Mouse (Mus musculus) neural tube, embryonic 12.5 days (tissue): ENCODE measurements around the gene Ptpn3. TPM values are rescaled to one million over a fixed set of nuclear protein-coding genes. Genes with fewer than 3 reads are reported as not detected.

Source experiments
- ATAC-seq: fragments of 200-750 bp; cut with Nextera tagmentation; 2 replicates; pipeline ENCODE4 v1.8.0; 2017; ENCODE audit warnings: low read depth, mild to moderate bottlenecking, moderate TSS enrichment, moderate library complexity; ENCODE audit not compliant: low FRiP score
- H3K27ac ChIP-seq: fragments of 300-500 bp; sonication (generic); 2 replicates; pipeline ENCODE4 v1.5.1; 2016
- H3K27me3 ChIP-seq: fragments of 300-500 bp; sonication (generic); replicated peaks from 2 replicates; pipeline ENCODE4 v1.6.1; 2016; ENCODE audit warnings: mild to moderate bottlenecking
- H3K36me3 ChIP-seq: fragments of 300-500 bp; sonication (generic); 2 replicates; pipeline ENCODE4 v1.6.1; 2016; ENCODE audit warnings: mild to moderate bottlenecking
- H3K4me1 ChIP-seq: fragments of 300-500 bp; sonication (generic); 2 replicates; pipeline ENCODE4 v1.6.1; 2016
- H3K4me2 ChIP-seq: fragments of 300-500 bp; sonication (generic); replicated peaks from 2 replicates; pipeline ENCODE4 v1.6.1; 2016; ENCODE audit warnings: mild to moderate bottlenecking
- H3K4me3 ChIP-seq: fragments of 300-500 bp; sonication (generic); 2 replicates; pipeline ENCODE4 v1.5.1; 2016
- H3K9ac ChIP-seq: fragments of 300-500 bp; sonication (generic); 2 replicates; pipeline ENCODE4 v1.6.1; 2016; ENCODE audit warnings: mild to moderate bottlenecking
- H3K9me3 ChIP-seq: fragments of 300-500 bp; sonication (generic); 2 replicates; pipeline ENCODE4 v1.6.1; 2016; ENCODE audit warnings: mild to moderate bottlenecking
- WGBS: fragments of 180-500 bp; shearing (Covaris S2); methylation state at CpG from one replicate; pipeline ENCODE4 v1.1.7; 2016; 5-methylcytosine and 5-hydroxymethylcytosine counted together
- polyA plus RNA-seq: library from polyadenylated mRNA; unstranded; fragments of >200 nt; fragmentation: Nextera tagmentation; extraction: Ambion mirVana; gene quantifications from 2 replicates; pipeline ENCODE4 v1.2.1, GENCODE M21; 2016

Gene Ptpn3
- polyA plus RNA-seq, 1 experiment from 2014 or later: 5.8 TPM

DNA sequence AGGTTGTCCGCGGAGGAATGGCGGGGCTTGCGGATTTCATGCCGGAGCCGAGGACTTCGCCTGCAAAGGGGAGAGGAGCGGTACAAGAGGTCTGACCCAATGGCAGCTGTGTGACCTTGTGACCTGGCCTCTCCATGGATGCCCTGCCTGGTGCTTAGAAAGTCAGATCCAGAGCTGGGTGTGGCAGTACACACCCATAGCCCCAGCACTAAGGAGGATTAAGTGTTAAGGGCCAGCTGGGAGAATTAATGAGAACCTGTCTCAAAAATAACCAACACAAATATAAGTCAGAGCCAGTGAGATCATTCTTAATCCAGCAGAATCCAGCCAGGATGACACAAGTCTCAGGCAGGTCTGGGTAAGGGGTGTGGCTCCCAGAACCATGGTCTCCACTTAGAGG, 69.2 kb downstream of the Ptpn3 start:
- 89% methylated on average over 8 of the region's 8 CpGs for WGBS
- Histone ChIP-seq H3K36me3 (no peaks in the 10 kb centered on the region), H3K4me2 (no peak overlapping the region), H3K27ac (no peak overlapping the region), H3K4me1 (no peaks in the 10 kb centered on the region), H3K27me3 (no peaks in the 10 kb centered on the region), H3K9ac (no peak overlapping the region), H3K9me3 (no peaks in the 10 kb centered on the region), H3K4me3 (no peak overlapping the region)
- no peak for ATAC-seq

DNA sequence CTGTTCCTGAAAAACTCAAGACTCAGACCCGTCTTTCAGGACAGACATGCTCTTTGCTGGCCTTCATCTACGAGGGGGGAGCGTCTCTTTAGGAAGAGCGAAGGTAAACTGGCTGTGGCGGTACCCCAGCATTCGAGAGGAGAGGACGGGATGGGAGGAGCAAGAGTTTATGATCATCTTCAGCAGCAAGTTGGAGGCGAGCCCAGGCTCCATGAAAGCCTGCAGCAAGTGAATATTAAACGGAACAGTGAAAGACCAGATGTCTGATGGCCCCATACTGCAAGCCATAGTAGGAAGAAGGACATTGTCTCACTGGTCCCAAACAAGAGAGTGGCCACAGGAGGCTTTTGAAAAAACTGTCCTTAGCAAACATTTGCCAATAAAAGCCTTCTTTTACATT, 70.3 kb downstream of the Ptpn3 start:
- no peak for ATAC-seq

DNA sequence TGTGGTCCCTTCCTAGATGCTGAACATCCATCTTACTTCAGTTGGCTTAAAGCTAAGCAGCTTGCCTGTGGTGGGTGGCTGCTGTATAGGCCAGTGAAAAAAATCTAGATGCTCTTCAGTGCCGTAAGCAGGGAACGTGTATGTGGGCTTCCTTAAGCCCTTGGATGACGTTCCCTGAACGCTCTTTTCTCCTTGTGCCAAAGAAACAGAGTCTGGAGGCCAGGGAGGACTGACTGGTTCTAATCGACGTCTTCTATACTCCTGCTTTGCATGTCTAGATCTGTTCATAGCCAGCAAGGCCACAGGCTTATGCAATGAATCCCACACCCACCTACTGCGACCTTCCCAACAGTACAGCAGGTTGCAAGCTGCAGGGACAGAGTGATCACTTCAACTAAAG, 71.3 kb downstream of the Ptpn3 start:
- no peak overlapping the region for H3K9ac ChIP-seq

More for the DNA sequence above, 70.3 kb downstream of the Ptpn3 start:
- WGBS: 80% methylated on average over 9 of the region's 9 CpGs
- H3K27ac ChIP-seq: no peak overlapping the region
- H3K9me3 ChIP-seq: no peaks in the 10 kb centered on the region
- no peak overlapping the region for H3K4me3 ChIP-seq
- no peak overlapping the region for H3K9ac ChIP-seq
- H3K4me1 ChIP-seq: no peaks in the 10 kb centered on the region
- no peak overlapping the region for H3K4me2 ChIP-seq
- no peaks in the 10 kb centered on the region for H3K27me3 ChIP-seq
- no peaks in the 10 kb centered on the region for H3K36me3 ChIP-seq

DNA sequence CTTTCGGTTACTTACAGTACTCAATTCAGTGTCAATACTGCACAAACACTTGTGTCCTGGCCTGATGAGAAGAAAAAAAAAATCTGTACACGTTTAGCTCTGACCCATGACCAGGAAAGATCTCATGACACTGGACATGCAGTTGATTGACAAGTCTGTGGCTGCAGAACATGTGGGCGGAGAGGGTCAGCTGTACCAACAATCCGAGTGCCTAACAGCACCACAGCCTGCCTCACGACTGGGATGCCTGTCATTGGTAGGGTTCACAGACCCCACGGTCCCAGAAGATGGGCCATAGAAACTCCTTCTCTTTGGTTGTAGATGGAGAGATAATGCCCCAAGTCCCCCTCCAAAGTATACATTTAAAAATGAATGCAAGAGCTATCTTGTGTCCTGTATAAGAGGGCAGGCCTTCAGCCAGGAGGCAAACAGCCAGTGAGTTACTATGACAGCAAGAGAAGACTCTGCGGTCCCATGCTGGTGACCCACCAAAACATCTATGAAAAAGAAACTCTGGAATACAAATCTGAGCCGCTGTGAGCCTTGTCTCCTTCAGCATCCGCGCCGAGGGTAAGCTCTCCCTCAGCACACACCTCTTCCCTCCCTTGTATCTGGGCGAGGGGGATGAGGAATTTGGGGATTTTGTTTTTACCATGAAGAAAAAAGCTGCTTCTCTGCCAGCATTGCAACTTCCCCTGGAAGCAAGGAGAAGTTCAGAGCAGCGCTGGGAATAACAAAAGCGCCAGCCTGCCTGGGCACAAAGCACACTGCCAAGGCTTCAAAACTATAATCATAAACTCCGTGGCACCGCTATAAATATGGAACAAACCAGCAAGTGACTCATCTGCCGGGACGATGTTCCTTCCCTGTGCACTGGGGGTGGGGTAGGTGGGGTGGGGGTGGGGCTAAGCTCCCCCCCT, 72.8 kb downstream of the Ptpn3 start:
- Histone ChIP-seq H3K36me3 (no peaks in the 10 kb centered on the region), H3K9ac (no peak overlapping the region), H3K4me1 (no peaks in the 10 kb centered on the region), H3K27ac (no peak overlapping the region), H3K9me3 (no peaks in the 10 kb centered on the region), H3K4me3 (no peak overlapping the region), H3K4me2 (no peak overlapping the region), H3K27me3 (no peaks in the 10 kb centered on the region)
- ATAC-seq: no peak
- 79% methylated on average over 18 of the region's 18 CpGs for WGBS

More for the DNA sequence above, 71.3 kb downstream of the Ptpn3 start:
- Histone ChIP-seq H3K4me3 (no peak overlapping the region), H3K27ac (no peak overlapping the region), H3K36me3 (no peaks in the 10 kb centered on the region), H3K9me3 (no peaks in the 10 kb centered on the region), H3K4me1 (no peaks in the 10 kb centered on the region), H3K4me2 (no peak overlapping the region), H3K27me3 (no peaks in the 10 kb centered on the region)
- 90% methylated on average over 7 of the region's 7 CpGs for WGBS
- ATAC-seq: no peak

DNA sequence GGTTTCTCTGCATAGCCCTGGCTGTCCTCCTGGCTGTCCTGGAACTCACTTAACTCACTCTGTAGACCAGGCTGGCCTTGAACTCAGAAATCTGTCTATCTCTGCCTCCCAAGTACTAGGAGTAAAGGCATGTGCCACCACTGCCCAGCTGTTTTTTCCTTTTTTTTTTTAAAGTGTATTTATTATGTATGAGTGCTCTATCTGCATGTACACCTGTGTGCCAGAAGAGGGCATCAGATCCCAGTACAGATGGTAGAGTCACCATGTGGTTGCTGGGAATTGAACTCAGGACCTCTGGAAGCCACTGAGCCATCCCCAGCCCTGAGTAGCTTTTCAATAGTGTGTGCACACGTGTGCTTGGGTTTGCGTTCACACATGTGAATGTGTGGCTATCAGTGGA, 76.9 kb downstream of the Ptpn3 start:
- ATAC-seq: no peak
- H3K9me3 ChIP-seq: no peaks in the 10 kb centered on the region
- H3K36me3 ChIP-seq: no peaks in the 10 kb centered on the region
- H3K27me3 ChIP-seq: no peaks in the 10 kb centered on the region
- H3K4me2 ChIP-seq: no peak overlapping the region
- H3K4me3 ChIP-seq: no peak overlapping the region
- WGBS: 94% methylated on average over 2 of the region's 2 CpGs
- H3K27ac ChIP-seq: no peak overlapping the region
- no peak overlapping the region for H3K9ac ChIP-seq
- no peaks in the 10 kb centered on the region for H3K4me1 ChIP-seq

DNA sequence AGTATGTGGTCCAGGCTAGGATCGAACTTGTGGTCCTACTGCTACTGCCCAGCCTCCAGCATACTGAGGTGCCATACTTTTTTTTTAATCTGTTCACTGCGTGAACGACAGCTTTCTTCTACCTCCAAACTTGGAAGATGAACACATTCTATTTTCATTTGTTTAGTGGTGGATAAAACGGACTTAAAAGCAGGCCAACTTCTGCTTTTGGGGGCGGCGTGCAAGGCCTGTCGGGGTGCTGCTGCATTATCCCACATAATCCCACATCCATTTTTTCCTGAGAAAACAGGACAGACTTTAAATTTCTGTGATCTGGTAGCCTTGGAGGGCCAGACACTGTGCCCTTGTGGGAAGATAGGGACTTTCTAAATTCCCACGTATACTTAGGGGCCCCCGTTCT, 83.9 kb downstream of the Ptpn3 start:
- H3K9ac ChIP-seq: no peak overlapping the region
- no peak overlapping the region for H3K4me2 ChIP-seq
- ATAC-seq: no peak
- H3K27me3 ChIP-seq: no peaks in the 10 kb centered on the region
- no peak overlapping the region for H3K27ac ChIP-seq
- H3K36me3 ChIP-seq: no peaks in the 10 kb centered on the region
- 91% methylated on average over 9 of the region's 9 CpGs for WGBS
- no peaks in the 10 kb centered on the region for H3K4me1 ChIP-seq
- H3K9me3 ChIP-seq: no peaks in the 10 kb centered on the region
- no peak overlapping the region for H3K4me3 ChIP-seq

DNA sequence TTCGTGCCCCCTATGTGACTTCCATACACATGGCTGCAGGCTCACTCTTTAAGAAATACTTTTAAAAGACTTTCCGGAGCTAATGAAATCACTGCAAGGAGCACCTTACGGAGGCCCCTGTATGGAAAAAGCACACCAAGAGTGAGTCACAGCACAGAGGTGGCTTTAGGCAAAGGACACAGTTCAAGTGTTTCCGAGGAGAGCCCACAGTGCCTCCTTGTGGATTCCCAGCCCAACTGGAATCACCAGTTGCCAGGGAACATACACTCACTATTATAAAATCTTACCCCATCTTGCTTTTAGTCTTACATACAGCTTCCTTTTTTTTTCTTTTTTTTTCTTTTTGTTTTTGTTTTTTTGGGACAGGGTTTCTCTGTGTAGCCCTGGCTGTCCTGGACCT, 85.1 kb downstream of the Ptpn3 start:
- Histone ChIP-seq H3K9ac (no peak overlapping the region), H3K9me3 (no peaks in the 10 kb centered on the region), H3K36me3 (no peaks in the 10 kb centered on the region), H3K4me1 (no peaks in the 10 kb centered on the region), H3K27ac (no peak overlapping the region), H3K4me3 (no peak overlapping the region), H3K27me3 (no peaks in the 10 kb centered on the region), H3K4me2 (no peak overlapping the region)
- no peak for ATAC-seq
- 94% methylated on average over 4 of the region's 4 CpGs for WGBS

DNA sequence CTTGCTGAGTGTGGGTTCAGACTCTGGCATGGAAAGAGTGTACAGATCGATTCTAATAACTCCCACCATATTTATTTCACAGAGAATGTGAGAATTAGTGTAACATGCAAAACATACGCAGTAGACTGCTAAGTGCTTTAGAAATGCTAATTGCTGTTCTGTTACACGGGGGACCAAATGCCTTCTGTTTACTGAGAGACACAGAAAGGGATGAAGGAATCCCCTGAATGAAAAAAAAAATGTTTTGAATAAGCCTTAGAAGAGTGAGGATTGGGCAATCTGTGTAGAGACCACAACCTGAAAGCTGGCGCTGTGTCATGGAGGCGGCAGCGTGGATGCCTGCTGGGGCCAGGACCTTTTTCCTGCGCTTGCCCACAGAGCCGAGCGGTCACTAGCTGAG, 86.8 kb downstream of the Ptpn3 start:
- H3K27ac ChIP-seq: no peak overlapping the region
- H3K36me3 ChIP-seq: no peaks in the 10 kb centered on the region
- no peak overlapping the region for H3K4me3 ChIP-seq
- no peak overlapping the region for H3K9ac ChIP-seq
- no peak for ATAC-seq
- 85% methylated on average over 9 of the region's 9 CpGs for WGBS
- no peak overlapping the region for H3K4me2 ChIP-seq
- no peaks in the 10 kb centered on the region for H3K4me1 ChIP-seq
- H3K9me3 ChIP-seq: no peaks in the 10 kb centered on the region
- H3K27me3 ChIP-seq: no peaks in the 10 kb centered on the region

DNA sequence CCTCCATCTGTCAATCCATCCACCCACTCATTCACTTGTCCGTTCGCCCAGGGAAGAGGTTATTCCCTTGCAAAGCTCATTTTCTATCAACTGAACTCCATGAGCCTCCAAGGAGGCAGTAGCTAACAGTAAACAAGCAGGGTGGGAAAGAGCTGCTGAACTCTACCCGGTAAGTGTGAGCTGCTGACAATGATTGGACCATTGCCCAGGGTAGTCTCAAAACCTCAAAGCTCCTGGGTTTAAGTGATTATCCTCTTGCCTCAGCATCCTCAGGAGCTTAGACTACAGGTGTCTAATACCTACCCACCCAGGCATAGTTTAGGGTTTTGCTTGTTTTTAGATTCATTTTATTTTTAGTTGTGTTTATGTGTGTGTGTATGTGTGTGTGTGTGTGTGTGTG, 87.5 kb downstream of the Ptpn3 start:
- ATAC-seq: no peak
- Histone ChIP-seq H3K9ac (no peak overlapping the region), H3K4me2 (no peak overlapping the region), H3K4me1 (no peaks in the 10 kb centered on the region), H3K9me3 (no peaks in the 10 kb centered on the region), H3K27ac (no peak overlapping the region), H3K4me3 (no peak overlapping the region), H3K36me3 (no peaks in the 10 kb centered on the region), H3K27me3 (no peaks in the 10 kb centered on the region)
- WGBS: 85% methylated on average over 3 of the region's 3 CpGs

DNA sequence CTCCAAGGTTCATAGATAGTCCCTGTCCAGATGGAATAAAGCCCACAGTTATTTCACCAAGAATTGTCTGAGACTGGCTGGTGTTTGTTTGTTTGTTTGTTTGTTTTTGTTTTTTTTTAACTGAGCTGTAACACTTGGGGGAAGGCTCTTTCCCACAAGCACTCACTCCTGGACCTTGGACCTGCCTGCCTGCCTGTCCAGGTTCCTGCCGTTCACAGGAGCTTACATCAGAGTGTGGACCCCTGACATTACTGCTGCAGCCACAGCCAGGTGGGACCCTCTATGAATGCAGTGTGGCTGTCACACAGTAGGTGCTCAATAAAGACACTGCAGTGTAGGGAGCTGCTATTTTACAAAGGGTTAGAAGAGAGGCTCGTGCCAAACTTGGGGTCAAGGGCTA, 89.9 kb downstream of the Ptpn3 start:
- no peaks in the 10 kb centered on the region for H3K9me3 ChIP-seq
- H3K9ac ChIP-seq: no peak overlapping the region
- H3K4me2 ChIP-seq: no peak overlapping the region
- WGBS: 82% methylated on average over 2 of the region's 2 CpGs
- H3K27me3 ChIP-seq: no peaks in the 10 kb centered on the region
- H3K4me1 ChIP-seq: no peaks in the 10 kb centered on the region
- no peaks in the 10 kb centered on the region for H3K36me3 ChIP-seq
- ATAC-seq: no peak
- no peak overlapping the region for H3K4me3 ChIP-seq
- H3K27ac ChIP-seq: no peak overlapping the region

DNA sequence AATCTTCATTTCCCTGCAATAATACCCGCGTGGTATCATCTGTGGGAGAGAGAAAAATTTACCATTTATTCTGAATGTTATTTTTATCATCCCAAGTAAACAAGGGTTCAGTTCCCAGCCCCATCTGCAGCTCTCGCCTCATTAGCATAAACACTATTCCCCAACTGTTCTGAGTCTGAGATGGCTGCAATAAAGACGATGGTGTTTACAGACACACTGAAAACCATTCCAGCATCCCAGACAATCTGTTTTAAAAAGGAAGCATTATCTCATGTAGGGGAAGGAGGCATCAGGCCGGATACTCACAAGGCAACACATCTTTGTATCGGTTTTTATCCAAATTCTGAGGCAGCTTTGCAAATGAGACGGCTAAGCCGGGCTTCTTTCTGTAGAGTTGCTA, 95.7 kb downstream of the Ptpn3 start:
- no peaks in the 10 kb centered on the region for H3K27me3 ChIP-seq
- no peaks in the 10 kb centered on the region for H3K36me3 ChIP-seq
- no peaks in the 10 kb centered on the region for H3K9me3 ChIP-seq
- H3K27ac ChIP-seq: no peak overlapping the region
- H3K4me3 ChIP-seq: no peak overlapping the region
- H3K9ac ChIP-seq: no peak overlapping the region
- WGBS: 72% methylated on average over 8 of the region's 8 CpGs
- H3K4me2 ChIP-seq: no peak overlapping the region
- ATAC-seq: no peak
- H3K4me1 ChIP-seq: peaks cover 4% of the 10 kb centered on the region

DNA sequence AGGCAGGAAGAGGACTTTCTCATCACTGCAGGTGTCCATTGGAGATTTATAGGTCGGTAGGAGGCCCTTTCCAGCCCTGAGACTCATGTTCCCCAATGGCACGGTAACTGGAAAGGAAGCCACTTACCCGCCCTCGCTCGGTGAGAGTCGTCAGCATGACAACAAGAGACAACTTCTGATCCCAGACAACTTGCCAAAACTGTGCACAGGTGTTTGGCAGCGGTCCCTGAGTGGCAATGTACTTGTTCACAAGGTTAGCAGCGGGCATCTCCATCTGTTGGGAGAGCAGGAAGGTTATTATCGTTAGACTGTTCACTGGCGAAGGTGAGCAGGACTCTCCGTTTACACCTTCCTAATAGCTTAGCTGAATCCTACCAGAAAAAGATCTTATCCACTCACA, 96.9 kb downstream of the Ptpn3 start:
- Histone ChIP-seq H3K36me3 (no peaks in the 10 kb centered on the region), H3K4me2 (no peak overlapping the region), H3K4me1 (peaks cover 4% of the 10 kb centered on the region), H3K4me3 (no peak overlapping the region), H3K9ac (no peak overlapping the region), H3K27me3 (no peaks in the 10 kb centered on the region), H3K9me3 (no peaks in the 10 kb centered on the region), H3K27ac (no peak overlapping the region)
- no peak for ATAC-seq
- 89% methylated on average over 11 of the region's 11 CpGs for WGBS
